Mouse (Mus musculus) neural tube, embryonic 14.5 days (tissue): ENCODE data around the gene Lsm3. TPM values are rescaled to one million over a fixed set of nuclear protein-coding genes. Genes with fewer than 3 reads are reported as not detected.

ENCODE experiments used
- ATAC-seq: fragments of 200-750 bp; cut with Nextera tagmentation; 2 replicates; pipeline ENCODE4 v1.8.0; 2017; ENCODE audit warnings: low read depth, mild to moderate bottlenecking, moderate TSS enrichment, moderate library complexity
- H3K27ac ChIP-seq: fragments of 300-500 bp; sonication (generic); 2 replicates; pipeline ENCODE4 v1.5.1; 2014; ENCODE audit warnings: low read depth, mild to moderate bottlenecking, control low read depth, low read length, moderate library complexity, mixed read lengths
- H3K27me3 ChIP-seq: fragments of 300-500 bp; sonication (generic); 2 replicates; pipeline ENCODE4 v1.6.1; 2014; ENCODE audit warnings: low read length; ENCODE audit not compliant: control insufficient read depth, insufficient read depth
- H3K36me3 ChIP-seq: fragments of 300-500 bp; sonication (generic); 2 replicates; pipeline ENCODE4 v1.6.1; 2014; ENCODE audit warnings: low read length, mixed read lengths; ENCODE audit not compliant: control insufficient read depth, insufficient read depth
- H3K4me1 ChIP-seq: fragments of 300-500 bp; sonication (generic); 2 replicates; pipeline ENCODE4 v1.6.1; 2014; ENCODE audit warnings: low read length; ENCODE audit not compliant: control insufficient read depth, insufficient read depth
- H3K4me2 ChIP-seq: fragments of 300-500 bp; sonication (generic); 2 replicates; pipeline ENCODE4 v1.6.1; 2014; ENCODE audit warnings: mild to moderate bottlenecking, low read depth, low read length, control low read depth
- H3K4me3 ChIP-seq: fragments of 300-500 bp; sonication (generic); 2 replicates; pipeline ENCODE4 v1.5.1; 2014; ENCODE audit warnings: low read depth, low read length, control low read depth, mixed read lengths
- H3K9ac ChIP-seq: fragments of 300-500 bp; sonication (generic); replicated peaks from 2 replicates; pipeline ENCODE4 v1.6.1; 2014; ENCODE audit warnings: low read depth, mild to moderate bottlenecking, control low read depth, low read length, mixed read lengths
- H3K9me3 ChIP-seq: fragments of 300-500 bp; sonication (generic); 2 replicates; pipeline ENCODE4 v1.6.1; 2016; ENCODE audit warnings: low read length; ENCODE audit not compliant: control insufficient read depth
- WGBS: fragments of 180-500 bp; shearing (Covaris S2); extraction: QIAGEN DNeasy Blood & Tissue Kit; methylation state at CpG from one replicate; pipeline ENCODE4 v1.1.7; 2014; 5-methylcytosine and 5-hydroxymethylcytosine counted together
- polyA plus RNA-seq: library from polyadenylated mRNA; unstranded; fragments of >200 nt; fragmentation: Nextera tagmentation; extraction: Ambion mirVana; gene quantifications from 2 replicates; pipeline ENCODE4 v1.2.1, GENCODE M21; 2014

Gene Lsm3
- polyA plus RNA-seq, 1 experiment from 2014 or later = 172 TPM

DNA sequence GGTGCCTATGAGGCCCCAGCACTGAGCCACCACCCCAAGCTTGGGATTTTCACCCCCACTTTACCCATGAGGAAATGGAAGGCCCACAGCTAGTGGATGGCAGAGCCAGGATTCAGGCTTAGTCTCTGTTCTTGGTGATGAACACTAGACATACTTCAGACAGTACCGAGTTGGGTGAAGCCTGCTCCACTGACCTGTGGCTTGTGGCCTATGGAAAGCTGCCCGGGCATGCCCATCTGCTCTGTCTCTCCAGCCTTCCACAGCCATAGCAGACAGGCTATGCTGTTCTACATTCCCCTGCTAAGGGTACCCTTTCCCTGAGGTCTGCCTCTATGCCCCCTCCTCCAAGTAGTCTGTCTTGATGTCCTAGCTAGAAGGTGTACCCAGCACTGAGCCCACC is 39.2 kb upstream of the Lsm3 start:
- ATAC-seq = no peak
- Histone ChIP-seq H3K4me1 (peaks cover 17% of the 10 kb centered on the region), H3K36me3 (peaks cover 33% of the 10 kb centered on the region), H3K9me3 (no peaks in the 10 kb centered on the region), H3K4me3 (no peak overlapping the region), H3K4me2 (no peak overlapping the region), H3K27ac (no peak overlapping the region), H3K27me3 (no peaks in the 10 kb centered on the region), H3K9ac (no peak overlapping the region)
- WGBS = 100% methylated on average over 2 of the region's 2 CpGs

GRCm38 (mm10) chr6:91483371-91483770 is 32.4 kb upstream of the Lsm3 start:
- H3K36me3 ChIP-seq = peaks cover 75% of the 10 kb centered on the region
- H3K4me2 ChIP-seq = no peak overlapping the region
- H3K9ac ChIP-seq = no peak overlapping the region
- no peaks in the 10 kb centered on the region for H3K9me3 ChIP-seq
- no peaks in the 10 kb centered on the region for H3K27me3 ChIP-seq
- no peak overlapping the region for H3K4me3 ChIP-seq
- no peak overlapping the region for H3K27ac ChIP-seq
- no peak for ATAC-seq
- H3K4me1 ChIP-seq = no peaks in the 10 kb centered on the region
- WGBS = 95% methylated on average over 2 of the region's 2 CpGs

- Histone ChIP-seq H3K4me3 (no peak overlapping the region), H3K4me2 (no peak overlapping the region), H3K9me3 (no peaks in the 10 kb centered on the region), H3K27ac (no peak overlapping the region), H3K36me3 (peaks cover 68% of the 10 kb centered on the region), H3K9ac (no peak overlapping the region), H3K4me1 (no peaks in the 10 kb centered on the region), H3K27me3 (no peaks in the 10 kb centered on the region)
- 94% methylated on average over 15 of the region's 15 CpGs for WGBS
- no peak for ATAC-seq
Measured at GRCm38 (mm10) chr6:91486736-91487453, 28.8 kb upstream of the Lsm3 start.

GRCm38 (mm10) chr6:91488496-91489212 is 27.1 kb upstream of the Lsm3 start:
- Histone ChIP-seq H3K9ac (no peak overlapping the region), H3K27me3 (no peaks in the 10 kb centered on the region), H3K9me3 (no peaks in the 10 kb centered on the region), H3K4me3 (no peak overlapping the region), H3K4me2 (no peak overlapping the region), H3K4me1 (no peaks in the 10 kb centered on the region), H3K36me3 (peaks cover 56% of the 10 kb centered on the region), H3K27ac (no peak overlapping the region)
- 85% methylated on average over 9 of the region's 9 CpGs for WGBS
- no peak for ATAC-seq

DNA sequence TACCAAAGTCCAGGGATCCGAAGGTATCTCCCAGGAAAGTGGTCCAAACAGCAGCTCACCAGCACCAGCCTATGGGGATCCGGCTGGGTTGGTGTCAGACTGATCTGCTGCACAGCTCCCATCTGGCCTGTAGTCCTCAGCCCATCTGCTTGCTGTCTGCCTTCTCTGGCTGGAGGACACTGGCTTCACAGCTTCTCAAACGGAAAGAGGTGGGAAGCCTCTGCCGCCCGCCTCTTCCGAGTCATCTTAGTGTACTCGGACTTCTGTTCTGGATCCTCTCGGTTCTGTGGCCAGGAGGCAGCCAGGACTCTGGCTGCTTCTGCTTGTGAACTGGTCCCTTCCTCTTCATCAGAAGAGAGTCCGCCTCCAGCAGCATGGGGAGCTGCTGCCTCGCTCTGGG is 25.9 kb upstream of the Lsm3 start:
- H3K4me1 ChIP-seq = no peaks in the 10 kb centered on the region
- no peak overlapping the region for H3K9ac ChIP-seq
- H3K27me3 ChIP-seq = no peaks in the 10 kb centered on the region
- no peak overlapping the region for H3K4me3 ChIP-seq
- H3K27ac ChIP-seq = no peak overlapping the region
- no peaks in the 10 kb centered on the region for H3K9me3 ChIP-seq
- H3K36me3 ChIP-seq = peaks cover 66% of the 10 kb centered on the region
- 87% methylated on average over 10 of the region's 10 CpGs for WGBS
- ATAC-seq = no peak
- H3K4me2 ChIP-seq = no peak overlapping the region

- Histone ChIP-seq H3K9me3 (no peaks in the 10 kb centered on the region), H3K36me3 (peaks cover 58% of the 10 kb centered on the region), H3K4me2 (no peak overlapping the region), H3K27me3 (no peaks in the 10 kb centered on the region), H3K9ac (no peak overlapping the region), H3K4me1 (no peaks in the 10 kb centered on the region), H3K4me3 (no peak overlapping the region), H3K27ac (no peak overlapping the region)
- no peak for ATAC-seq
- WGBS = 86% methylated on average over 6 of the region's 6 CpGs
Measured at GRCm38 (mm10) chr6:91491004-91491403, 24.7 kb upstream of the Lsm3 start.

DNA sequence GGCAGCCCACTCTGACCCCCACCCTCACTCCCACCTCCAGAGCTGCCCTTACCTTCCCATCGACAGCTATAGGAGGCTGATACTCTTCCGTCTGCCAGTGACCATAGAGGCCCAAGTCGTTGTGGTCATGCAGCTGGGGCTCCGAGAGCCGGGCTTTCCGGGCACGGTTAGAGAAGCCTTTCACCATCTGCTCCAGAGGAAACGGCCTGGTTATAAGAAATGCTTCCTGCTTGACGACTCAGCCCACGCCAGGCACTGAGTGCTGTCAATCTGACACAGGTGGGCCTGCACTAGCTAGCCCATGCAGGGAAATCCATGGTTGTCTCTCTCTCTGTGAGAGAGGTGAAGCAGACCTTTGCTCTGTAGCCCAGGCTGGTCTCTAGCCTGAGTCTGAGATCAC is 22.7 kb upstream of the Lsm3 start:
- H3K27ac ChIP-seq = no peak overlapping the region
- H3K9me3 ChIP-seq = no peaks in the 10 kb centered on the region
- no peak overlapping the region for H3K4me3 ChIP-seq
- WGBS = 89% methylated on average over 10 of the region's 10 CpGs
- H3K27me3 ChIP-seq = no peaks in the 10 kb centered on the region
- H3K36me3 ChIP-seq = peaks cover 51% of the 10 kb centered on the region
- no peak for ATAC-seq
- no peaks in the 10 kb centered on the region for H3K4me1 ChIP-seq
- H3K4me2 ChIP-seq = no peak overlapping the region
- no peak overlapping the region for H3K9ac ChIP-seq

GRCm38 (mm10) chr6:91494526-91494925 is 21.2 kb upstream of the Lsm3 start:
- H3K9me3 ChIP-seq = no peaks in the 10 kb centered on the region
- ATAC-seq = no peak
- H3K4me3 ChIP-seq = no peak overlapping the region
- no peak overlapping the region for H3K9ac ChIP-seq
- 88% methylated on average over 8 of the region's 8 CpGs for WGBS
- no peaks in the 10 kb centered on the region for H3K27me3 ChIP-seq
- no peaks in the 10 kb centered on the region for H3K4me1 ChIP-seq
- no peak overlapping the region for H3K4me2 ChIP-seq
- peaks cover 59% of the 10 kb centered on the region for H3K36me3 ChIP-seq
- H3K27ac ChIP-seq = no peak overlapping the region

DNA sequence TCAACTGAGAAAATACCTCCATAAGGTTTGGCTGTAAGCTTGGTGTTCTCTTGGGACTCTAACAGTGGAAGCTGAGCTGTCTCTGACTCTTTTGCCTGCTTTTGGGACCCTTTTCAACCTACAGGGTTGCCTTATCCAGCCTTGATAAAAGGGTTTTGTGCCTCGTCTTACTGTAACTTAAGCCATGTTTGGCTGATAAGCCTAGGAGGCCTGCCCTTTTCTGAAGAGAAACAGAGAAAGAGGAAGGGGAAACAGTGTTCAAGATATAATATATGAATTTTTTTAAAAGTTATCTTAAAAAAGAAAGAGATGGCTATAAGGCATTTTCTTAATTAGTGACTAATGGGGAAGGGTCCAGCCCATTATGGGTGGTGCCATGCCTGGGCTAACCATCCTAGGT is 12.4 kb upstream of the Lsm3 start:
- H3K36me3 ChIP-seq = peaks cover 61% of the 10 kb centered on the region
- H3K4me1 ChIP-seq = no peaks in the 10 kb centered on the region
- no peaks in the 10 kb centered on the region for H3K27me3 ChIP-seq
- WGBS = 100% methylated on average over 1 of the region's 1 CpGs
- H3K9me3 ChIP-seq = no peaks in the 10 kb centered on the region
- H3K27ac ChIP-seq = no peak overlapping the region
- H3K4me2 ChIP-seq = no peak overlapping the region
- no peak overlapping the region for H3K4me3 ChIP-seq
- no peak for ATAC-seq
- no peak overlapping the region for H3K9ac ChIP-seq
